ENCODE assay signal across 8 mouse cellular contexts in the genomic region with DNA sequence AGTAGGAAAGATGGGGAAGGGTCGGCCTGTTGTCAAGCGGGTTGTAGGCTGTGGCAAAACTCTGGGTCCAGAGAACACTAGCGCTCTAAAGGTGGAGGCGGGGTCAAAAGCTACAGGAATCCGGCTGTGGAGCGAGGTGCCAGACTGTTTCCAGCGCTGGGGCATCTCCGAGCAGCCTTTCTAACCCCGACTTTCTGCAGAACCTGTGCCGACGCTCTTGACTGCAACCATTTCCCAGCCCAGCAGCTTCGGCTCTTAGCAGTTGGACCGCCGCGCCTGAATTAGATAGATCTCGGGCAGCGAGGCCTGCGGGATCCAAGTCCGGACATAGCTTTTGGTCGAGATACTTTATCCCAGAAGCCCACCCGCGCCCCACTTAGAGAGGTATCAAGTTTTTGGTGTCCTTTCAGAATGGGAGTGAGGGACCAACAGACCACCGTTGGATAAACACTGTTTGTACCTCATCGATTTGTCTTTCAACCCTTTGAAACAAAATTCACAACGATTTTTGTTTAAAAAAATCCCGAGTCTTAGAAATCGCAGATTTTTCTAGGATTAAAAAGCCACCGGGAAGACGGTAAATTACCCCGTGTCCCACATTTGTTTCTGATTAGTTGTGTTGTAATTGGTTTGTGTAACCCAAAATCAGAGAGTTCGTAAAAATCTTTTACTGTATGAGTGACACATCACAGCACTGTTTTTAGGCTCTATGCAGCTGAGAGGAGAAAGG. TPM values are rescaled to one million over a fixed set of nuclear protein-coding genes. Genes with fewer than 3 reads are reported as not detected.
DNase-seq lines count a peak whose midpoint lies in the region; ATAC-seq lines count a peak whose summit lies in the region.

No protein-coding gene starts in this region.

- H3K9ac ChIP-seq in forebrain, embryonic 11.5 days (ENCODE audit: low read length): no peak overlapping the region; the same call in 1 of the 2 replicates
- peak overlapping the region; percentile 22; the same call in 1 of the 2 replicates for H3K9ac ChIP-seq in intestine, embryonic 15.5 days

- H3K4me3 ChIP-seq in forebrain, embryonic 11.5 days (ENCODE audit: low read depth, low read length): peak overlapping the region; percentile 37
- H3K4me3 ChIP-seq in intestine, embryonic 15.5 days (replicated peaks): peak overlapping the region; percentile 46

- H3K27me3 ChIP-seq in forebrain, embryonic 11.5 days (ENCODE audit: control insufficient read depth, insufficient read depth, low read length): peaks cover 72% of the 10 kb centered on the region
- H3K27me3 ChIP-seq in intestine, embryonic 15.5 days (replicated peaks): peaks cover 49% of the 10 kb centered on the region

- no peaks in the 10 kb centered on the region for H3K9me3 ChIP-seq in forebrain, embryonic 11.5 days (ENCODE audit: control insufficient read depth, low read length)
- no peaks in the 10 kb centered on the region for H3K9me3 ChIP-seq in intestine, embryonic 15.5 days

- no peak for ATAC-seq in forebrain, embryonic 11.5 days (replicated peaks; ENCODE audit: low FRiP score)
- no peak for ATAC-seq in intestine, embryonic 15.5 days
- ATAC-seq in megakaryocyte, adult 5-6 weeks (ENCODE audit: poor library complexity, severe bottlenecking): no peak
- no peak for ATAC-seq in frontal cortex, adult (ENCODE audit: low TSS enrichment)

- WGBS in forebrain, embryonic 11.5 days: 3% methylated on average over 31 of the region's 31 CpGs
- WGBS in intestine, embryonic 15.5 days: 3% methylated on average over 31 of the region's 31 CpGs

- DNase-seq in right cerebral cortex, postnatal 25 days: peak; percentile 11
- no peak for DNase-seq in right cerebral cortex, postnatal 14 days
- peak; percentile 60 for DNase-seq in forebrain, embryonic 11.5 days (ENCODE audit: low spot score)
- peak; percentile 62 for DNase-seq in neural tube, embryonic 10.5 days (ENCODE audit: extremely low spot score, low spot score)
- DNase-seq in right cerebral cortex, postnatal 10 days (ENCODE audit: low spot score in 2 of 2): no peak

- H3K36me3 ChIP-seq in forebrain, embryonic 11.5 days (ENCODE audit: control insufficient read depth, insufficient read depth, low read length): no peaks in the 10 kb centered on the region
- no peaks in the 10 kb centered on the region for H3K36me3 ChIP-seq in intestine, embryonic 15.5 days

- H3K4me1 ChIP-seq in forebrain, embryonic 11.5 days (replicated peaks; ENCODE audit: control insufficient read depth, insufficient read depth, low read length): peaks cover 14% of the 10 kb centered on the region
- peaks cover 37% of the 10 kb centered on the region for H3K4me1 ChIP-seq in intestine, embryonic 15.5 days (replicated peaks)

- H3K27ac ChIP-seq in forebrain, embryonic 11.5 days (ENCODE audit: low read depth, low read length): no peak overlapping the region
- no peak overlapping the region for H3K27ac ChIP-seq in intestine, embryonic 15.5 days

- peak overlapping the region; percentile 69 for H3K4me2 ChIP-seq in forebrain, embryonic 11.5 days (ENCODE audit: low read depth, low read length, severe bottlenecking)
- peak overlapping the region; percentile 78 for H3K4me2 ChIP-seq in intestine, embryonic 15.5 days (replicated peaks)

RNA-seq across cellular contexts. Expression of a gene that starts 1.4 kb away (rescaled TPM):
- 0.77 and 0.96 TPM in 2 replicates for polyA plus RNA-seq in forebrain, embryonic 11.5 days (2014; fragmentation: Nextera tagmentation; extraction: Ambion mirVana)
- 3.3 and 3.7 TPM in 2 replicates for polyA plus RNA-seq in intestine, embryonic 15.5 days (2015; fragmentation: Nextera tagmentation; extraction: Ambion mirVana)
- total RNA-seq in megakaryocyte, adult 5-6 weeks (2015): not detected in 2 replicates
- total RNA-seq in megakaryocyte, adult 5-6 weeks (2017): not detected in 2 replicates

RNA-seq across cellular contexts. Expression of a gene that starts 27.8 kb away (rescaled TPM):
- polyA plus RNA-seq in forebrain, embryonic 11.5 days (2014; fragmentation: Nextera tagmentation; extraction: Ambion mirVana): 147 and 151 TPM in 2 replicates
- polyA plus RNA-seq in intestine, embryonic 15.5 days (2015; fragmentation: Nextera tagmentation; extraction: Ambion mirVana): 288 and 318 TPM in 2 replicates
- total RNA-seq in megakaryocyte, adult 5-6 weeks (2015): 101 and 115 TPM in 2 replicates
- 31.5 and 37.8 TPM in 2 replicates for total RNA-seq in megakaryocyte, adult 5-6 weeks (2017)

Comparison
In these comparisons a context has a peak if more than half of its experiments do, and no peak if none do; other contexts are left out.
1. DNase-seq: peak in right cerebral cortex, postnatal 25 days (single experiment), forebrain, embryonic 11.5 days (single experiment) and neural tube, embryonic 10.5 days (single experiment); none in right cerebral cortex, postnatal 14 days (single experiment) and right cerebral cortex, postnatal 10 days (0 of 2).